Mouse (Mus musculus): ENCODE results near the gene Dcun1d3. TPM values are rescaled to one million over a fixed set of nuclear protein-coding genes. Genes with fewer than 3 reads are reported as not detected.

Gene Dcun1d3
- total and polyA plus RNA-seq, 3 experiments = 2.5 to 5.6 TPM; not detected in 1

DNA sequence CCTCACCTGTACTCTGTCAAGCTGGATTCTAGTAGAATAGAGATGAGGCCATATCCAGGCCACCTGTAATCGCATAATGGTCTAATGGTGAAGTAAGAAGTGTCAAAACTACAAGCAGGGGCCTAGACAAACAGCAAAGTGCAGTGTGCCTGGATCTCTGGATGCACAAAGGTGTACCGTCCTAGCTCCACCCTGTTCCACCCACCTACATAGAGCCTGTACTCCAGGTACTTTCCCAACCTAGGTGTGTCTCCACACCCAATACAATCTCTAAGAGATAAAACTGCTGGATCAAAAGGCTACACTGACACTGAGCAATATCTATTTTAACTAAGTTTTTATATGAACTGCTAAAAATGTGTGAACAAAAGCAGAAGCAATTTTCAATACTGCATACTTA is 35.5 kb downstream of the Dcun1d3 start:
- Histone ChIP-seq H3K36me3 (ENCODE audit: control insufficient read depth in 1 of 2, insufficient read depth in 2 of 2, low read length in 2 of 2) (peaks cover 0 to 13% of the 10 kb centered on the region in 2 experiments; a peak in 2 of 4 replicates), H3K4me1 (ENCODE audit: control insufficient read depth in 1 of 2, insufficient read depth in 2 of 2, low read length in 2 of 2) (peaks cover 9 to 10% of the 10 kb centered on the region in 2 experiments), H3K27ac (ENCODE audit: control insufficient read depth, low read depth, low read length) (no peak overlapping the region), H3K9me3 (replicated peaks; ENCODE audit: insufficient read depth, low read length) (no peaks in the 10 kb centered on the region), H3K4me3 (ENCODE audit: control insufficient read depth in 1 of 2, insufficient read depth in 1 of 2, low read depth in 2 of 2, low read length in 2 of 2) (no peak overlapping the region), H3K79me2 (ENCODE audit: control insufficient read depth, insufficient read depth, low read length, poor library complexity) (no peaks in the 10 kb centered on the region), H3K27me3 (ENCODE audit: control insufficient read depth in 1 of 2, insufficient read depth in 2 of 2, low read length in 2 of 2) (no peaks in the 10 kb centered on the region), H3K9ac (ENCODE audit: control insufficient read depth, low read depth, low read length, poor library complexity, severe bottlenecking) (no peak overlapping the region)
- TF ChIP-seq GATA1 (IDR thresholded peaks at IDR 0.05; ENCODE audit: low read depth, low read length) (no peak), KAT2A (conservative IDR thresholded peaks at IDR 0.05; ENCODE audit: low read depth, low read length) (no peak), MXI1 (IDR thresholded peaks at IDR 0.05; ENCODE audit: low read depth, low read length) (no peak), POLR2AphosphoS5 (IDR thresholded peaks at IDR 0.05; ENCODE audit: borderline replicate concordance, low read depth, low read length) (no peak), TBP (IDR thresholded peaks at IDR 0.05; ENCODE audit: low read depth, low read length) (no peak), SIN3A (IDR thresholded peaks at IDR 0.05; ENCODE audit: low read length) (no peak), ZNF384 (IDR thresholded peaks at IDR 0.05; ENCODE audit: low read depth, low read length) (no peak), POLR2AphosphoS2 (IDR thresholded peaks at IDR 0.05; ENCODE audit: low read length) (no peak)
- no peak for DNase-seq (ENCODE audit: low read depth, low spot score)

- Histone ChIP-seq H3K4me1 (ENCODE audit: control insufficient read depth in 1 of 2, insufficient read depth in 2 of 2, low read length in 2 of 2) (peaks cover 12% of the 10 kb centered on the region in 2 experiments), H3K4me3 (ENCODE audit: control insufficient read depth in 1 of 2, insufficient read depth in 1 of 2, low read depth in 2 of 2, low read length in 2 of 2) (no peak overlapping the region), H3K9me3 (replicated peaks; ENCODE audit: insufficient read depth, low read length) (no peaks in the 10 kb centered on the region), H3K27ac (ENCODE audit: control insufficient read depth, low read depth, low read length) (no peak overlapping the region), H3K79me2 (ENCODE audit: control insufficient read depth, insufficient read depth, low read length, poor library complexity) (no peaks in the 10 kb centered on the region), H3K36me3 (ENCODE audit: control insufficient read depth in 1 of 2, insufficient read depth in 2 of 2, low read length in 2 of 2) (peaks cover 0 to 16% of the 10 kb centered on the region in 2 experiments; a peak in 2 of 4 replicates), H3K9ac (ENCODE audit: control insufficient read depth, low read depth, low read length, poor library complexity, severe bottlenecking) (no peak overlapping the region), H3K27me3 (ENCODE audit: control insufficient read depth in 1 of 2, insufficient read depth in 2 of 2, low read length in 2 of 2) (no peaks in the 10 kb centered on the region)
- no peak for TF ChIP-seq BHLHE40 (IDR thresholded peaks at IDR 0.05; ENCODE audit: borderline replicate concordance, low read depth, low read length)
- no peak for TF ChIP-seq NELFE (IDR thresholded peaks at IDR 0.05; ENCODE audit: low read depth, low read length)
- TF ChIP-seq RAD21 (IDR thresholded peaks at IDR 0.05; ENCODE audit: low read depth, low read length) = no peak
- TF ChIP-seq MEF2A (IDR thresholded peaks at IDR 0.05; ENCODE audit: extremely low read depth, insufficient replicate concordance, low read depth, low read length, poor library complexity, severe bottlenecking) = no peak
- TF ChIP-seq MAX (IDR thresholded peaks at IDR 0.05; ENCODE audit: low read length) = no peak
- no peak for TF ChIP-seq MAFK (IDR thresholded peaks at IDR 0.05; ENCODE audit: borderline replicate concordance, low read depth, low read length)
- no peak for TF ChIP-seq E2F4 (IDR thresholded peaks at IDR 0.05; ENCODE audit: borderline replicate concordance, low read depth, low read length)
- no peak for TF ChIP-seq HCFC1 (IDR thresholded peaks at IDR 0.05; ENCODE audit: low read depth, low read length)
- DNase-seq (ENCODE audit: low read depth, low spot score) = no peak
These were observed 36.0 kb downstream of the Dcun1d3 start for GRCm38 (mm10) chr7:119860116-119860515.
